Mouse (Mus musculus) heart, postnatal 14 days (tissue): ENCODE measurements around the gene Cox8c. TPM values are rescaled to one million over a fixed set of nuclear protein-coding genes. Genes with fewer than 3 reads are reported as not detected.

Experiments
- DNase-seq, 2 experiments: peaks; one replicate each; pipeline ENCODE4 v3.0.0; 2021 to 2022
- intact Hi-C: fragments of 180-260 bp; cut with DNase I; formaldehyde crosslinking; loops from one replicate; pipeline ENCODE4 v1.15.1; 2025
- total RNA-seq, 2 experiments: library from RNA; stranded (reverse); gene quantifications; 2 replicates each; pipeline ENCODE4 v1.2.3; 2021

Cox8c gene
- total RNA-seq, 2 experiments from 2014 or later, result not detected

DNA sequence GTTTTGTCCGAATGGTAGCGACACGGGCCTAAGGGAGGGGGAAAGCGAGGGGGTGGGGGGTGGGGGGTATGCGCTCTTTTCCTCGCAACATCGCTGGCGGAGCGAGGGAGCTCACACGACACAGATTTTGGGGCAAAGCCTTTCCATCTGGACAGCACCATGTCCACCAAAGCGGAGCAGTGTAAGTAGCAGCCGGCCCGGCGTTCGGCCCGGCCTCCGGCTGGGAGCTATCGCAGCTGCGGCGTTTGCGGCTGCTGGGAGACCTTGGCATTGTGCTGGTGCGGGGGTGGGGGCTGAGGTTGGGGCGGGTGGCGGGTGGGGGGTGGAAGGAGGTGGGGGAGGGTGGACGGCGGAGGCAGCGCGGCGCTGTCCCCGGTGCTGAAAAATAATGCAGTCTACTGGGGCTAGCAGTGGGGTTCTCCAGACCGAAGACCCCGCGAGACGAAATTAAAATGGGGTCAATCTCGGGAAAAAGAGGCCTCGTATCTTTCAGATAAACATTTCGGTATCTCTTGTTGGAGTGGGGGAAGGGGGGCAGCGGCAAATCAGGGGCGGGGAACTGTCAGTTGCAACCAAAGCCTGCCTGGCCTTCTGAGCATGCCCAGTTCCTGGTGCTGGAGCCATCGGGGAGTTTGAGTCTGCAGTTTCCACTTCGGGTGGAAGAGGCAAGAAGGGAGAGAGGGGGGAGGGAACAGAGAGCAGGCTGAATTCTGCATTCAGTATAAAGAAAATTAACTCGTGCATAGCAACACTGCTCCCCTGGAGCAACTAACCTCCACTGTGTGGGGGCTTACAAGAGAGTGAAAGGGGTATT is 50.5 kb downstream of the Cox8c start:
- intact Hi-C loops, result no loop called here
- DNase-seq, result peak; percentile 68 to 71

Other genes starting within 250 kb of the Cox8c start
- gene Itpk1, start 194.4 kb upstream of the Cox8c start, total RNA-seq, result 10 to 100 TPM; 10.7 to 13.0 TPM
- 1 to 10 TPM; 6.3 to 6.6 TPM for gene Moap1, start 155.7 kb upstream of the Cox8c start, total RNA-seq
- gene Tmem251, start 155.6 kb upstream of the Cox8c start, total RNA-seq, result 1 to 10 TPM; 3.9 to 5.4 TPM
- not detected for gene Gm28051, start 141.6 kb upstream of the Cox8c start, total RNA-seq
- gene Gon7, start 141.5 kb upstream of the Cox8c start, total RNA-seq, result 10 to 100 TPM in 1 of 2 experiments, 1 to 10 TPM in 1; 9.3 to 10.6 TPM
- 10 to 100 TPM; 26.4 to 30.0 TPM for gene Ubr7, start 141.3 kb upstream of the Cox8c start, total RNA-seq
- gene Gm20604, start 140.6 kb upstream of the Cox8c start, total RNA-seq, result 1 to 10 TPM; 4.6 to 5.6 TPM
- gene Btbd7, start 20.8 kb upstream of the Cox8c start, total RNA-seq, result 10 to 100 TPM; 29.7 to 30.8 TPM
- under 1 TPM; 0.05 to 0.12 TPM for gene Unc79, start 49.5 kb downstream of the Cox8c start, total RNA-seq